Mouse (Mus musculus) midbrain, embryonic 14.5 days (tissue): ENCODE measurements around the gene Tjap1. TPM values are rescaled to one million over a fixed set of nuclear protein-coding genes. Genes with fewer than 3 reads are reported as not detected.

ENCODE experiments used
- ATAC-seq: fragments of 200-750 bp; cut with Nextera tagmentation; 2 replicates; pipeline ENCODE4 v1.8.0; 2017; ENCODE audit warnings: moderate number of reproducible peaks, moderate library complexity; ENCODE audit not compliant: low FRiP score, low TSS enrichment
- DNase-seq: peaks from one replicate; pipeline ENCODE4 v3.0.0-alpha.2; 2015
- H3K27ac ChIP-seq: fragments of 300-500 bp; sonication (generic); replicated peaks from 2 replicates; pipeline ENCODE4 v1.5.1; 2014; ENCODE audit warnings: mild to moderate bottlenecking, low read depth, low read length, moderate library complexity
- H3K27me3 ChIP-seq: fragments of 300-500 bp; sonication (generic); 2 replicates; pipeline ENCODE4 v1.6.1; 2014; ENCODE audit warnings: low read length, control low read depth, mixed read lengths; ENCODE audit not compliant: control insufficient read depth, insufficient read depth
- H3K36me3 ChIP-seq: fragments of 300-500 bp; sonication (generic); 2 replicates; pipeline ENCODE4 v1.6.1; 2014; ENCODE audit warnings: low read length, control low read depth; ENCODE audit not compliant: control insufficient read depth, insufficient read depth
- H3K4me1 ChIP-seq: fragments of 300-500 bp; sonication (generic); 2 replicates; pipeline ENCODE4 v1.6.1; 2014; ENCODE audit warnings: mild to moderate bottlenecking, antibody characterized with exemption, low read length, control low read depth; ENCODE audit not compliant: control insufficient read depth, insufficient read depth
- H3K4me2 ChIP-seq: fragments of 300-500 bp; sonication (generic); 2 replicates; pipeline ENCODE4 v1.6.1; 2014; ENCODE audit warnings: mild to moderate bottlenecking, low read length, moderate library complexity
- H3K4me3 ChIP-seq: fragments of 300-500 bp; sonication (generic); replicated peaks from 2 replicates; pipeline ENCODE4 v1.5.1; 2014; ENCODE audit warnings: low read depth, low read length
- H3K9ac ChIP-seq: fragments of 300-500 bp; sonication (generic); replicated peaks from 2 replicates; pipeline ENCODE4 v1.6.1; 2014; ENCODE audit warnings: mild to moderate bottlenecking, low read length, moderate library complexity
- H3K9me3 ChIP-seq: fragments of 300-500 bp; sonication (generic); 2 replicates; pipeline ENCODE4 v1.6.1; 2016; ENCODE audit warnings: low read length, control low read depth, mixed read lengths; ENCODE audit not compliant: control insufficient read depth
- WGBS: fragments of 180-500 bp; shearing (Covaris S2); extraction: QIAGEN DNeasy Blood & Tissue Kit; methylation state at CpG from one replicate; pipeline ENCODE4 v1.1.7; 2014; 5-methylcytosine and 5-hydroxymethylcytosine counted together
- polyA plus RNA-seq: library from polyadenylated mRNA; unstranded; fragments of >200 nt; fragmentation: Nextera tagmentation; extraction: Ambion mirVana; gene quantifications from 2 replicates; pipeline ENCODE4 v1.2.1, GENCODE M21; 2014

Gene Tjap1
- polyA plus RNA-seq, 1 experiment from 2014 or later: 23.5 TPM

DNA sequence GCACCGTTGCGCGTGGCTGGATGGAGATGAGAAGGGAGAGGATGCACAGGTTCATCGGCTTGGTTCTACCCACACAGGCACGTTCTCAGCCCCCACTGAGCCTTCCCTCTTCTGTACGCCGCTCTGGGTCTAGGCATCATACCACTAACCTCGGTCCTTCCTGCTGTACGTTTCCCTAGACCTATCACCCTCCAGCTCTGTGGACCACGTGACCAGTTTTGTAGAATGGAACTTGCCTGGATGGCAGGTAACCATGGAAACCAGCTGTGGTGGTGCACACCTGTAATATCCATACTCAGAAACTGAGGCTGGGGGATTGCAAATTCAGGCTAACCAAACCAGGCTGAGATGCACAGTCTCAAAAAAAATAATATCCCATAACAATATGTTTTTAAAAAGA is 27.7 kb upstream of the Tjap1 start:
- ATAC-seq (no peak), DNase-seq (no peak)
- Histone ChIP-seq H3K27me3 (no peaks in the 10 kb centered on the region), H3K4me3 (no peak overlapping the region), H3K4me2 (no peak overlapping the region), H3K9ac (no peak overlapping the region), H3K4me1 (no peaks in the 10 kb centered on the region), H3K9me3 (no peaks in the 10 kb centered on the region), H3K27ac (no peak overlapping the region), H3K36me3 (peaks cover 17% of the 10 kb centered on the region)
- WGBS: 88% methylated on average over 10 of the region's 10 CpGs

DNA sequence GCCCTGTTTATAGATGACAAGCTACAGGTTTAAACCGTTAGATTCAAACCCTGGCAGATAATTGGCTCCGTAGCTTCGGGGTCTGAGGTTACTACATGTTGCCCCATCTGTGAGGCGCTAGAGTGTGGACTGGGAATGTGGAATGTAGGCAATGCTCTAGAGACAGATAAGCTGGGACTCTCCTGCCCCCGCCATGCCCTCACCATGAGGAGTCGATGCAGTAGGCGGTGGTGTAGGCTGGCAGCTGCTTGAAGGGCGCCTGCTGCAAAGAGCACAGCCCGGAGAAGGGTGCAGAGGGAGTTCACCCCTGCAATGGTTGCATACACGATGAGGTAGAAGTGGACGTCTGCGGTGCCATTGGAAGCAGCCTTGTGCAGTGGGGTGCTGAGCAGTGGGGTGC is 27.0 kb upstream of the Tjap1 start:
- ATAC-seq (no peak), DNase-seq (no peak)
- 85% methylated on average over 12 of the region's 12 CpGs for WGBS
- no peaks in the 10 kb centered on the region for H3K27me3 ChIP-seq
- no peaks in the 10 kb centered on the region for H3K4me1 ChIP-seq
- H3K36me3 ChIP-seq: peaks cover 24% of the 10 kb centered on the region
- H3K9me3 ChIP-seq: no peaks in the 10 kb centered on the region
- no peak overlapping the region for H3K4me3 ChIP-seq
- no peak overlapping the region for H3K27ac ChIP-seq
- no peak overlapping the region for H3K4me2 ChIP-seq
- no peak overlapping the region for H3K9ac ChIP-seq

DNA sequence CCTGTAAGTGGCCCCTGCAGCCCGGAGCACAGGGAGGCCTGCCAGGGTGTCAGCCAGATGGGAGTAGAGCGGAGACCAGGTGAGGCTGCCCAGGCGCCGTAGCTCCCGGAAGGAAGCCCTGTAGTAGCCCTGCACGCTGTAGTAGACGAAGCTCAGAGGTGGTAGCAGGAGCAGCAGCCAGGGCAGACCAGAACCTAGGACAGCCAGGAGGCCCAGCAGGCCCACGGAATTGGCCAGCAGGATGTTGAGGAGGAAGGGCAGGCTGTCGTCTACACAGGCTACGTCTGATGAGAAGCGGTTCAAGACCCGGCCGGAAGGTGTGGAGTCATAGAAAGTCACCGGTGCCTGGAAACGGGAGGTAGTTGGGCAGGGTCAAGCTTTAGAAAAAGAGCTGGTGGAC is 24.1 kb upstream of the Tjap1 start:
- DNase-seq: no peak
- H3K4me1 ChIP-seq: no peaks in the 10 kb centered on the region
- ATAC-seq: no peak

DNA sequence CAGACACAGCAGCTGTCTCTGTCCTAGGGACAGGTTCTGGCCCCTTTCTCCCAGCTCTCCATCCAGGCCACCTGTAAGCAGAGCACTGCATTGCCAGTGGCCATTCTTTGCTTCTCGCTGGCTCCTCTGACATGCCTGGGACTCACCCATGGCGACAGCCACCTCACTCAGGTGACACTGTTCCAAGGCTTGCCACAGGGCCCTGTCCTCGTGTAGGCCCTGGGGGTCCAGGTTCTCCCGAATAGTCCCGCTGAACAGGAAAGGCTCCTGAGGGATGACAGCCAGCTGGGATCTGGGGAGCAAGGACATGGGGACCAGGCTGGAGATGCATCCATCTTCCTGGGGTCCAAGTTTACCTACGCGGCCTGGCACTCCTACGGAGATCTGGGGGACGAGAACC is 21.4 kb upstream of the Tjap1 start:
- Histone ChIP-seq H3K27ac (no peak overlapping the region), H3K27me3 (peaks cover 10% of the 10 kb centered on the region; the same call in 1 of the 2 replicates), H3K4me2 (no peak overlapping the region), H3K36me3 (peaks cover 33% of the 10 kb centered on the region), H3K4me3 (no peak overlapping the region), H3K4me1 (no peaks in the 10 kb centered on the region), H3K9me3 (no peaks in the 10 kb centered on the region), H3K9ac (no peak overlapping the region)
- no peak for ATAC-seq
- DNase-seq: no peak
- WGBS: 89% methylated on average over 9 of the region's 9 CpGs

More for the DNA sequence above, 24.1 kb upstream of the Tjap1 start:
- Histone ChIP-seq H3K36me3 (peaks cover 41% of the 10 kb centered on the region), H3K27ac (no peak overlapping the region), H3K4me3 (no peak overlapping the region), H3K9ac (no peak overlapping the region), H3K27me3 (no peaks in the 10 kb centered on the region), H3K9me3 (no peaks in the 10 kb centered on the region), H3K4me2 (no peak overlapping the region)
- WGBS: 94% methylated on average over 15 of the region's 15 CpGs

DNA sequence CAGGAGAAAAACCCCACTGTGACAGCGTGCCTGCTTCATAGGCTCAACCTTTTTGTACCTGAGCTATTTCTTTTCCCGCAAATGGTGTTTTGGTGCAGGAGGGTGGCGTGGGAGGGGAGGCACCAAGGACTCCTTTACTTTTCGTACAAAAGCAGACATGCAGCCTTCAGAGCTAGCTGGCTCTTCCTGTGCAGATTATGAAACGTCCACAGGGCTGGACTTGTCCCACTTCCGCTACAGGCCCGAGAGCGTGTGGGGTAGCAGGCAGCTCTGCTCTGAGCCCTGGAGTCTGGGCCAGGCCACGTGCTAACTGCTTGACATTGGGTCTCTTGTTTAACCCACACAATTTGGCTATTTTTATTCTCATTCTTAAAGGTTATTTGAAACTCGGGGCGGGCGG is 19.1 kb upstream of the Tjap1 start:
- H3K4me2 ChIP-seq: no peak overlapping the region

DNA sequence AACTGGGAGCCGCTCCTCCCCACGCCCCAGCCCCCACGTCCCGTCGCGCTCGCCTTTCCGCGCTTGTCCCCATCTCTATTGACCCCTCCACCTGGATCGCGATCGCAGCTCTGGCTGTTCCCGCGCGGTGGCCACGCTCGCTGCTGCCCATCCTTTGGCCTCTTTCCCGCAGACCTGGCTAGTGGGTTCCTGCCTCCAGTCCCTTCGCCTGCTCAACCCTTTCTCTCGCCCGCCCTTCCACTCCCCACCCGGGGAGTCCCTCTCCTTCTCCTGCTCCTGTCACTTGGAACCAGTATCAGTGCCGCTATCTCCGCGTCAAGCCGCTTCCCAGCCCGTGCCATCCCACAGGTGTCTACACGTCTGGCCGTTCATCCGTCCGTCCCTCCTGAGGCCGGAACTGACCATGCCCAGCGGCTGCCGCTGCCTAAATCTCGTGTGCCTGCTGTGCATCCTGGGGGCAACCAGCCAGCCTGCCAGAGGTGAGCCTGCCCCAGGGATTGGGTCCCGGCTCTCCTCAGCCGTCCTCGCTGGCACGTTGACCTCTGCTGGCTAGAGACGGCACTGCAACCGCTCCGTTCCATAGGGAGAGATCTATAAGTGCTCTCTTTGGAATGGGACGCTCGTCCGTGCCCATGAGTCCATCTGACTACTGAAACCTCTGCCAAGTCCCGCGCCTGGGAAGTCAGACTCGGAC is 15.5 kb upstream of the Tjap1 start:
- DNase-seq: peak; percentile 92
- H3K4me2 ChIP-seq: peak overlapping the region; percentile 92
- H3K36me3 ChIP-seq: peaks cover 8% of the 10 kb centered on the region
- peak; percentile 82 for ATAC-seq
- peak overlapping the region; percentile 79 for H3K27ac ChIP-seq
- H3K4me1 ChIP-seq: no peaks in the 10 kb centered on the region; the same call in 1 of the 2 replicates
- H3K9me3 ChIP-seq: no peaks in the 10 kb centered on the region
- H3K9ac ChIP-seq: peak overlapping the region; percentile 80
- H3K4me3 ChIP-seq: peak overlapping the region; percentile 78
- under 1% methylated on average over 45 of the region's 48 CpGs for WGBS
- peaks cover 36% of the 10 kb centered on the region for H3K27me3 ChIP-seq

More for the DNA sequence above, 19.1 kb upstream of the Tjap1 start:
- H3K4me1 ChIP-seq: no peaks in the 10 kb centered on the region; the same call in 1 of the 2 replicates
- ATAC-seq: no peak
- 84% methylated on average over 12 of the region's 12 CpGs for WGBS
- peaks cover 14% of the 10 kb centered on the region; the same call in 1 of the 2 replicates for H3K27me3 ChIP-seq
- no peak overlapping the region for H3K9ac ChIP-seq
- DNase-seq: no peak
- peaks cover 33% of the 10 kb centered on the region for H3K36me3 ChIP-seq
- no peak overlapping the region for H3K27ac ChIP-seq
- no peak overlapping the region for H3K4me3 ChIP-seq
- H3K9me3 ChIP-seq: no peaks in the 10 kb centered on the region

DNA sequence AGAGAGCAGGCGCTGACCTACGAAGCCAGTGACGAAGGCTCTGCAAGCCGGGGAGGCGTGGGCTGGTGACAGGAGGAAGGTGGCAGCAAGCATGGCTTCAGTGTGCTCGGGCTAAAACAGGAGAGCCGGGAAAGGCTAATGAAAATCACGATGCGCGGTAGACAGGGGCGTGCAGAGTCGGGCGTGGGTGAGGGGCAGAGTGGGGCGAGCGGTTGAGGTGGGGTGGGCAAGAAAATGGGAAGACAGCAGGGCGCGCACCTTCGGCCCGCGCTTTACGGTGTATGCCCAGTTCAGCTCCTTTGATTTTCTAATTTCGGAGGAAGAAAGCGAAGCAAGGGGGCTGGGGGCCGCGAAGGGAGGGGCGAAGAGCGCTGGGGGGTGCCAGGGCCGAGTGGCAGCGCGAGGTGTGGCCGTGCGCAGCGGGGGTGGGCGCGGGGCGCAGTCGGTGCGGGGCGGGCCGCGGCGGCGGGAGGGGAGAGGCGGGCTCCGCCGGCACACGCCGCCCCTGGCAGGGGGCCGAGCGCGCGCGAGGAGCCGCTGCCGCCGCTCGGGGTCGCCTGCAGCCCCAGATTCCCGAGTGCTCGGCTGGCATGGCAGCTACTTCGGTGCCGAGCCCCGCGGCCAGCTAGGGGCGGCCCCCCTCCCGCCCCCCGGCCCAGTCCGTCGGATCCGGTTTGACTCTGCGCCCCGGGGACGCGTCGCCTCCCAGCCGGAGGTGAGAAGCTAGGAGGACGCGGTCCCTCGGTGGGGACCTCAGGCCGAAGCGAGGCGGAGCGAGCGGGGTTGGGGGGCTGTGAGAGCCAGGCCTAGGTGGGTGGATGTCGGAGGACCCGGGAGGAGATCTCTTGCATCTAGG is 14.8 kb upstream of the Tjap1 start, which contains the start of gene Dlk2:
Gene Dlk2 (plus strand): TSS at position 58 of the 856 bp plus-strand sequence.
- under 1% methylated on average over 76 of the region's 86 CpGs for WGBS
- H3K36me3 ChIP-seq: peaks cover 5% of the 10 kb centered on the region
- peak; percentile 78 for DNase-seq
- H3K4me1 ChIP-seq: no peaks in the 10 kb centered on the region; the same call in 1 of the 2 replicates
- peak within 1 kb of the TSS; percentile 92 for H3K4me2 ChIP-seq
- H3K9ac ChIP-seq: peak within 1 kb of the TSS; percentile 80
- peaks cover 36% of the 10 kb centered on the region for H3K27me3 ChIP-seq
- ATAC-seq: peak; percentile 69
- peak within 1 kb of the TSS; percentile 79 for H3K27ac ChIP-seq
- no peaks in the 10 kb centered on the region for H3K9me3 ChIP-seq
- H3K4me3 ChIP-seq: peak within 1 kb of the TSS; percentile 78

DNA sequence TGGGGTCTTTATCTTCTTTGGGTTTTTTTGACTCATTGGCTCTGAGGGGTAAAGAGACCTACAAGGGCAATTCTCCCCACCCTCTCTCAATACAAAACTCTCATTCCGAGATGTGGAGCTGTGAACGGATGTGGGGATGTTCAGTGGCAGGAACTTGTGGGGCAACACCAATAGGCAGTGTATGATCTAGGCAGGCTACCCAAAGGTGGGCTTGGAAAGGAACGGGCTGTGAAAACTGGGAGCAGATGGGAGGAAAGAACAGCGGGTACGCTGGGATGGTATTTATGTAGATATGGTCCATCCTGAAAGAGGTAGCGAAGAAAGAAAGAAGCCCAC is 14.2 kb upstream of the Tjap1 start:
- WGBS: 10% methylated on average over 6 of the region's 6 CpGs
- Histone ChIP-seq H3K4me2 (peak overlapping the region; percentile 92), H3K9me3 (no peaks in the 10 kb centered on the region), H3K4me1 (no peaks in the 10 kb centered on the region; the same call in 1 of the 2 replicates), H3K4me3 (peak overlapping the region; percentile 78), H3K9ac (peak overlapping the region; percentile 80; the same call in 1 of the 2 replicates), H3K36me3 (no peaks in the 10 kb centered on the region; the same call in 1 of the 2 replicates), H3K27ac (peak overlapping the region; percentile 79), H3K27me3 (peaks cover 36% of the 10 kb centered on the region)
- DNase-seq (no peak), ATAC-seq (no peak)
